Mouse (Mus musculus) hindbrain, embryonic 11.5 days (tissue): ENCODE data around the gene Hoxb13. TPM values are rescaled to one million over a fixed set of nuclear protein-coding genes. Genes with fewer than 3 reads are reported as not detected.
A peak's percentile ranks its signal among the peaks of the same experiment; 100 is the strongest.

Source experiments
- ATAC-seq: fragments of 200-750 bp; cut with Nextera tagmentation; 2 replicates; pipeline ENCODE4 v1.8.0; 2017; ENCODE audit warnings: mild to moderate bottlenecking, moderate TSS enrichment, moderate library complexity; ENCODE audit not compliant: low FRiP score
- DNase-seq: peaks from one replicate; pipeline ENCODE4 v3.0.0-alpha.2; 2015; ENCODE audit warnings: low spot score
- H3K27ac ChIP-seq: fragments of 300-500 bp; sonication (generic); 2 replicates; pipeline ENCODE4 v1.5.1; 2014; ENCODE audit warnings: mild to moderate bottlenecking, low read depth, low read length
- H3K27me3 ChIP-seq: fragments of 300-500 bp; sonication (generic); 2 replicates; pipeline ENCODE4 v1.6.1; 2014; ENCODE audit warnings: mild to moderate bottlenecking, low read length, moderate library complexity, mixed read lengths; ENCODE audit not compliant: control insufficient read depth, insufficient read depth
- H3K36me3 ChIP-seq: fragments of 300-500 bp; sonication (generic); 2 replicates; pipeline ENCODE4 v1.6.1; 2014; ENCODE audit warnings: mild to moderate bottlenecking, low read length, moderate library complexity, mixed read lengths; ENCODE audit not compliant: control insufficient read depth, insufficient read depth
- H3K4me1 ChIP-seq: fragments of 300-500 bp; sonication (generic); replicated peaks from 2 replicates; pipeline ENCODE4 v1.6.1; 2014; ENCODE audit warnings: low read length, mixed read lengths; ENCODE audit not compliant: control insufficient read depth, insufficient read depth
- H3K4me2 ChIP-seq: fragments of 300-500 bp; sonication (generic); replicated peaks from 2 replicates; pipeline ENCODE4 v1.6.1; 2014; ENCODE audit warnings: mild to moderate bottlenecking, low read depth, low read length
- H3K4me3 ChIP-seq: fragments of 300-500 bp; sonication (generic); 2 replicates; pipeline ENCODE4 v1.5.1; 2014; ENCODE audit warnings: low read depth, low read length
- H3K9ac ChIP-seq: fragments of 300-500 bp; sonication (generic); 2 replicates; pipeline ENCODE4 v1.6.1; 2014; ENCODE audit warnings: low read depth, low read length
- H3K9me3 ChIP-seq: fragments of 300-500 bp; sonication (generic); 2 replicates; pipeline ENCODE4 v1.6.1; 2016; ENCODE audit warnings: low read length; ENCODE audit not compliant: control insufficient read depth
- WGBS: fragments of 180-500 bp; shearing (Covaris S2); extraction: QIAGEN DNeasy Blood & Tissue Kit; methylation state at CpG from one replicate; pipeline ENCODE4 v1.1.7; 2014; 5-methylcytosine and 5-hydroxymethylcytosine counted together
- polyA plus RNA-seq: library from polyadenylated mRNA; unstranded; fragments of >200 nt; fragmentation: Nextera tagmentation; extraction: Ambion mirVana; gene quantifications from 2 replicates; pipeline ENCODE4 v1.2.1, GENCODE M21; 2014

Hoxb13 gene
- not detected in 2 replicates for polyA plus RNA-seq

- Histone ChIP-seq H3K27me3 (peaks cover 98% of the 10 kb centered on the region), H3K36me3 (no peaks in the 10 kb centered on the region), H3K4me2 (no peak within 1 kb of the TSS), H3K4me3 (no peak within 1 kb of the TSS; the same call in 1 of the 2 replicates), H3K4me1 (no peaks in the 10 kb centered on the region), H3K9ac (no peak within 1 kb of the TSS), H3K9me3 (no peaks in the 10 kb centered on the region), H3K27ac (no peak within 1 kb of the TSS)
- DNase-seq (peak; percentile 68), ATAC-seq (no peak)
- under 1% methylated on average over 35 of the region's 35 CpGs for WGBS
These were observed at the start of gene Hoxb13 for GRCm38 (mm10) chr11:96193521-96194400. TSS of gene Hoxb13 (plus strand) at chr11:96194316.

GRCm38 (mm10) chr11:96145622-96146270, 48.4 kb upstream of the Hoxb13 start:
- DNase-seq (peak; percentile 88), ATAC-seq (no peak)
- no peak overlapping the region for H3K9ac ChIP-seq

GRCm38 (mm10) chr11:96147471-96147870, 46.6 kb upstream of the Hoxb13 start:
- no peak overlapping the region for H3K9ac ChIP-seq
- no peak for DNase-seq
- no peaks in the 10 kb centered on the region for H3K36me3 ChIP-seq
- no peaks in the 10 kb centered on the region for H3K9me3 ChIP-seq
- H3K4me1 ChIP-seq: no peaks in the 10 kb centered on the region
- no peak overlapping the region for H3K4me2 ChIP-seq
- WGBS: 75% methylated on average over 6 of the region's 6 CpGs
- no peak overlapping the region for H3K4me3 ChIP-seq
- H3K27me3 ChIP-seq: peaks cover 22% of the 10 kb centered on the region
- no peak for ATAC-seq
- H3K27ac ChIP-seq: no peak overlapping the region

More at GRCm38 (mm10) chr11:96145622-96146270, 48.4 kb upstream of the Hoxb13 start:
- WGBS: 3% methylated on average over 15 of the region's 15 CpGs
- H3K36me3 ChIP-seq: no peaks in the 10 kb centered on the region
- no peaks in the 10 kb centered on the region for H3K9me3 ChIP-seq
- no peak overlapping the region; the same call in 1 of the 2 replicates for H3K4me2 ChIP-seq
- H3K4me3 ChIP-seq: no peak overlapping the region
- peaks cover 20% of the 10 kb centered on the region for H3K27me3 ChIP-seq
- no peaks in the 10 kb centered on the region for H3K4me1 ChIP-seq
- H3K27ac ChIP-seq: no peak overlapping the region

- H3K27me3 ChIP-seq: peaks cover 46% of the 10 kb centered on the region
- no peaks in the 10 kb centered on the region for H3K36me3 ChIP-seq
- H3K9me3 ChIP-seq: no peaks in the 10 kb centered on the region
- no peak overlapping the region for H3K9ac ChIP-seq
- DNase-seq (no peak), ATAC-seq (no peak)
- 65% methylated on average over 12 of the region's 12 CpGs for WGBS
- H3K4me3 ChIP-seq: no peak overlapping the region
- no peaks in the 10 kb centered on the region for H3K4me1 ChIP-seq
- no peak overlapping the region for H3K4me2 ChIP-seq
- H3K27ac ChIP-seq: no peak overlapping the region
These were observed 29.3 kb upstream of the Hoxb13 start for GRCm38 (mm10) chr11:96164769-96165168.

GRCm38 (mm10) chr11:96168125-96168524, 26.0 kb upstream of the Hoxb13 start:
- no peak overlapping the region for H3K27ac ChIP-seq
- no peaks in the 10 kb centered on the region for H3K9me3 ChIP-seq
- no peaks in the 10 kb centered on the region for H3K4me1 ChIP-seq
- no peak overlapping the region for H3K4me2 ChIP-seq
- H3K36me3 ChIP-seq: no peaks in the 10 kb centered on the region
- DNase-seq (no peak), ATAC-seq (no peak)
- peaks cover 79% of the 10 kb centered on the region for H3K27me3 ChIP-seq
- no peak overlapping the region for H3K9ac ChIP-seq
- WGBS: 36% methylated on average over 9 of the region's 9 CpGs
- no peak overlapping the region for H3K4me3 ChIP-seq

GRCm38 (mm10) chr11:96169016-96169415, 25.1 kb upstream of the Hoxb13 start:
- Histone ChIP-seq H3K4me1 (no peaks in the 10 kb centered on the region), H3K4me3 (no peak overlapping the region), H3K9me3 (no peaks in the 10 kb centered on the region), H3K27ac (no peak overlapping the region), H3K36me3 (no peaks in the 10 kb centered on the region), H3K9ac (no peak overlapping the region), H3K4me2 (no peak overlapping the region), H3K27me3 (peaks cover 88% of the 10 kb centered on the region)
- ATAC-seq: no peak
- 17% methylated on average over 7 of the region's 7 CpGs for WGBS
- peak; percentile 18 for DNase-seq

DNA sequence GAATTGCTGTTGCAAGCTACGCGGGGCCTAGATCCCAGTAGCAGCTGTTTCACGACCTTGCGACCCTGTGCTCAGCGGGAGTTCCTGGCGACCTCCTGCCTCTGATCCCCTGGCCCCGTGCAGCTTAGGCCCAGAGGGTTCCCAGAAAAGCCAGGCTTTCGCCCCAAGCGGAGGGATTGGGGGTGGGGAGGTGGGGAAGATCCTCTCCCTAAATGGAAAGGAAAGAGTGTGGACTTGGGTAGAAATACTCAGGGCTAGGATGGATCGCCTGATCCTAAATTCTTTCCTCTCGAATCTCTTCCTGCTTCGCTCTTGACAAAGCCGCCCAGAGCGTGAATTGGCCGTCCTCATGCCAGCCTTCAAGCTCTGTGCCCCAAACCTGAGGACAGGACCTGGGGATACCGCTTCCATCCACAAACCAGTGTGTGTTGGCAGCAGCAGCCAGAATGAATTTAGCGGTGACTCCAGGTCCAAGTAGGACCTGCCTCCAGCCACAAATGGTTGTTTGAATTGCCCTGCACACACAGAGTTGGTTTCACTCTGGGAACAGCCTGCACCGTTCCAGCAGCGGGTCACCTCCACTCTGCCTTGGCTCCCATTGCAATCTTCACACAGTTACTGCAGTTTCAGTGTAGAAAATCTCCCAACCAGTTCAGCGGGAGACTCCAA, 23.3 kb upstream of the Hoxb13 start:
- Histone ChIP-seq H3K27me3 (peaks cover 93% of the 10 kb centered on the region), H3K27ac (no peak overlapping the region), H3K4me1 (no peaks in the 10 kb centered on the region), H3K9ac (no peak overlapping the region), H3K36me3 (no peaks in the 10 kb centered on the region), H3K4me2 (no peak overlapping the region), H3K9me3 (no peaks in the 10 kb centered on the region), H3K4me3 (no peak overlapping the region)
- ATAC-seq (no peak), DNase-seq (peak; percentile 51)
- under 1% methylated on average over 20 of the region's 20 CpGs for WGBS

- H3K4me1 ChIP-seq: no peaks in the 10 kb centered on the region
- 7% methylated on average over 3 of the region's 3 CpGs for WGBS
- H3K4me2 ChIP-seq: no peak overlapping the region
- peaks cover 93% of the 10 kb centered on the region for H3K27me3 ChIP-seq
- H3K9me3 ChIP-seq: no peaks in the 10 kb centered on the region
- DNase-seq (peak; percentile 39), ATAC-seq (no peak)
- no peak overlapping the region for H3K9ac ChIP-seq
- no peak overlapping the region for H3K4me3 ChIP-seq
- no peak overlapping the region for H3K27ac ChIP-seq
- no peaks in the 10 kb centered on the region for H3K36me3 ChIP-seq
These were observed 22.5 kb upstream of the Hoxb13 start for GRCm38 (mm10) chr11:96171601-96172000.
